Mouse (Mus musculus) hindbrain, postnatal 0 days (tissue): ENCODE data around the gene Etfrf1. TPM values are rescaled to one million over a fixed set of nuclear protein-coding genes. Genes with fewer than 3 reads are reported as not detected.

Source experiments
- ATAC-seq: fragments of 200-750 bp; cut with Nextera tagmentation; 2 replicates; pipeline ENCODE4 v1.8.0; 2017; ENCODE audit warnings: mild to moderate bottlenecking, moderate TSS enrichment, moderate library complexity
- DNase-seq: peaks from one replicate; pipeline ENCODE4 v3.0.0-alpha.2; 2015; ENCODE audit warnings: low spot score
- H3K27ac ChIP-seq: fragments of 300-500 bp; sonication (generic); 2 replicates; pipeline ENCODE4 v1.5.1; 2014; ENCODE audit warnings: mild to moderate bottlenecking
- H3K27me3 ChIP-seq: fragments of 300-500 bp; sonication (generic); 2 replicates; pipeline ENCODE4 v1.6.1; 2014; ENCODE audit warnings: low read length, mixed read lengths; ENCODE audit not compliant: insufficient read depth
- H3K36me3 ChIP-seq: fragments of 300-500 bp; sonication (generic); 2 replicates; pipeline ENCODE4 v1.6.1; 2014; ENCODE audit warnings: low read length, mixed read lengths; ENCODE audit not compliant: insufficient read depth
- H3K4me1 ChIP-seq: fragments of 300-500 bp; sonication (generic); 2 replicates; pipeline ENCODE4 v1.6.1; 2014; ENCODE audit warnings: antibody characterized with exemption, low read length, mixed read lengths; ENCODE audit not compliant: insufficient read depth
- H3K4me2 ChIP-seq: fragments of 300-500 bp; sonication (generic); 2 replicates; pipeline ENCODE4 v1.6.1; 2014; ENCODE audit warnings: low read depth, mild to moderate bottlenecking, low read length, moderate library complexity, mixed read lengths
- H3K4me3 ChIP-seq: fragments of 300-500 bp; sonication (generic); 2 replicates; pipeline ENCODE4 v1.5.1; 2014; ENCODE audit warnings: low read length
- H3K9ac ChIP-seq: fragments of 300-500 bp; sonication (generic); replicated peaks from 2 replicates; pipeline ENCODE4 v1.6.1; 2014; ENCODE audit warnings: mild to moderate bottlenecking, low read length, moderate library complexity, mixed read lengths
- H3K9me3 ChIP-seq: fragments of 300-500 bp; sonication (generic); 2 replicates; pipeline ENCODE4 v1.6.1; 2016; ENCODE audit warnings: low read length, mixed read lengths
- CTCF ChIP-seq: IDR thresholded peaks from 2 replicates; pipeline ENCODE4 v1.5.1; 2016; ENCODE audit warnings: antibody characterized with exemption, control low read depth, low read depth
- WGBS: fragments of 180-500 bp; shearing (Covaris S2); extraction: QIAGEN DNeasy Blood & Tissue Kit; methylation state at CpG from one replicate; pipeline ENCODE4 v1.1.7; 2014; 5-methylcytosine and 5-hydroxymethylcytosine counted together
- polyA plus RNA-seq: library from polyadenylated mRNA; unstranded; fragments of >200 nt; fragmentation: Nextera tagmentation; extraction: Ambion mirVana; gene quantifications from 2 replicates; pipeline ENCODE4 v1.2.1, GENCODE M21; 2015
- total RNA-seq: library from RNA; depleted of rRNA; stranded (reverse); fragments of >200 nt; gene quantifications from 2 replicates; pipeline ENCODE4 v1.2.3, GENCODE M21; 2014; rRNA removed

The Etfrf1 gene
- 10.9 and 11.8 TPM in 2 replicates for total RNA-seq
- 33.5 and 36.3 TPM in 2 replicates for polyA plus RNA-seq

- under 1% methylated on average over 36 of the region's 36 CpGs for WGBS
- peak within 1 kb of the TSS; percentile 99 for H3K27ac ChIP-seq
- H3K4me2 ChIP-seq = peak within 1 kb of the TSS; percentile 72
- no peaks in the 10 kb centered on the region for H3K9me3 ChIP-seq
- peak; percentile 99 for DNase-seq
- TF ChIP-seq CTCF = no peak
- peaks cover 11% of the 10 kb centered on the region; the same call in 1 of the 2 replicates for H3K4me1 ChIP-seq
- peak within 1 kb of the TSS; percentile 77 for H3K4me3 ChIP-seq
- H3K36me3 ChIP-seq = no peaks in the 10 kb centered on the region; the same call in 1 of the 2 replicates
- H3K9ac ChIP-seq = peak within 1 kb of the TSS; percentile 88
- peak; percentile 100 for ATAC-seq
- no peaks in the 10 kb centered on the region for H3K27me3 ChIP-seq
These were observed at the start of gene Etfrf1, which contains the start of gene Casc1 for GRCm38 (mm10) chr6:145210816-145211338. Gene Etfrf1, plus strand, starts transcription at chr6:145211134. Gene Casc1, minus strand, starts transcription at chr6:145211005.

- Histone ChIP-seq H3K9me3 (no peaks in the 10 kb centered on the region), H3K4me2 (no peak overlapping the region), H3K4me1 (0 out of 2 replicates have a peak, but pooled peaks cover 10% of the 10 kb centered on the region), H3K36me3 (no peaks in the 10 kb centered on the region), H3K27me3 (no peaks in the 10 kb centered on the region), H3K9ac (no peak overlapping the region), H3K4me3 (no peak overlapping the region), H3K27ac (no peak overlapping the region)
- TF ChIP-seq CTCF = no peak
- ATAC-seq (no peak), DNase-seq (no peak)
- 78% methylated on average over 14 of the region's 14 CpGs for WGBS
These were observed 38.9 kb upstream of the Etfrf1 start for GRCm38 (mm10) chr6:145171892-145172606.

- Histone ChIP-seq H3K4me3 (no peak overlapping the region), H3K4me1 (0 out of 2 replicates have a peak, but pooled peaks cover 10% of the 10 kb centered on the region), H3K9me3 (no peaks in the 10 kb centered on the region), H3K4me2 (peak overlapping the region; percentile 28; the same call in 1 of the 2 replicates), H3K36me3 (no peaks in the 10 kb centered on the region), H3K9ac (no peak overlapping the region), H3K27me3 (no peaks in the 10 kb centered on the region), H3K27ac (no peak overlapping the region)
- DNase-seq (peak; percentile 61), ATAC-seq (peak; percentile 71)
- 8% methylated on average over 11 of the region's 11 CpGs for WGBS
- no peak for TF ChIP-seq CTCF
These were observed 37.1 kb upstream of the Etfrf1 start for GRCm38 (mm10) chr6:145173781-145174191.

GRCm38 (mm10) chr6:145175571-145175981 is 35.4 kb upstream of the Etfrf1 start:
- H3K4me1 ChIP-seq = 0 out of 2 replicates have a peak, but pooled peaks cover 10% of the 10 kb centered on the region
- ATAC-seq = no peak
- H3K27me3 ChIP-seq = no peaks in the 10 kb centered on the region
- WGBS = 40% methylated on average over 9 of the region's 9 CpGs
- no peak overlapping the region for H3K4me3 ChIP-seq
- no peak for DNase-seq
- no peak overlapping the region for H3K4me2 ChIP-seq
- no peak overlapping the region for H3K9ac ChIP-seq
- no peak overlapping the region for H3K27ac ChIP-seq
- TF ChIP-seq CTCF = no peak
- H3K36me3 ChIP-seq = no peaks in the 10 kb centered on the region
- H3K9me3 ChIP-seq = no peaks in the 10 kb centered on the region

- no peak for TF ChIP-seq CTCF
- ATAC-seq = no peak
These were observed 34.5 kb upstream of the Etfrf1 start for GRCm38 (mm10) chr6:145176474-145176873.

GRCm38 (mm10) chr6:145179665-145180064 is 31.3 kb upstream of the Etfrf1 start:
- H3K27ac ChIP-seq = no peak overlapping the region
- peak; percentile 74 for TF ChIP-seq CTCF
- ATAC-seq (no peak), DNase-seq (peak; percentile 55)
- H3K9ac ChIP-seq = no peak overlapping the region
- no peaks in the 10 kb centered on the region for H3K27me3 ChIP-seq
- WGBS = 23% methylated on average over 6 of the region's 6 CpGs
- H3K4me2 ChIP-seq = no peak overlapping the region
- H3K9me3 ChIP-seq = no peaks in the 10 kb centered on the region
- 0 out of 2 replicates have a peak, but pooled peaks cover under 1% of the 10 kb centered on the region for H3K4me1 ChIP-seq
- no peaks in the 10 kb centered on the region for H3K36me3 ChIP-seq
- H3K4me3 ChIP-seq = no peak overlapping the region

More at GRCm38 (mm10) chr6:145176474-145176873, 34.5 kb upstream of the Etfrf1 start:
- no peak overlapping the region for H3K27ac ChIP-seq
- no peak for DNase-seq
- H3K36me3 ChIP-seq = no peaks in the 10 kb centered on the region
- no peaks in the 10 kb centered on the region for H3K9me3 ChIP-seq
- H3K4me3 ChIP-seq = no peak overlapping the region
- H3K9ac ChIP-seq = no peak overlapping the region
- no peak overlapping the region for H3K4me2 ChIP-seq
- 0 out of 2 replicates have a peak, but pooled peaks cover 10% of the 10 kb centered on the region for H3K4me1 ChIP-seq
- no peaks in the 10 kb centered on the region for H3K27me3 ChIP-seq
- 47% methylated on average over 10 of the region's 10 CpGs for WGBS
